Mouse (Mus musculus): ENCODE data around the gene Pkd1. TPM values are rescaled to one million over a fixed set of nuclear protein-coding genes. Genes with fewer than 3 reads are reported as not detected.

The Pkd1 gene
- polyA plus RNA-seq, 1 experiment = 34.6 TPM

DNA sequence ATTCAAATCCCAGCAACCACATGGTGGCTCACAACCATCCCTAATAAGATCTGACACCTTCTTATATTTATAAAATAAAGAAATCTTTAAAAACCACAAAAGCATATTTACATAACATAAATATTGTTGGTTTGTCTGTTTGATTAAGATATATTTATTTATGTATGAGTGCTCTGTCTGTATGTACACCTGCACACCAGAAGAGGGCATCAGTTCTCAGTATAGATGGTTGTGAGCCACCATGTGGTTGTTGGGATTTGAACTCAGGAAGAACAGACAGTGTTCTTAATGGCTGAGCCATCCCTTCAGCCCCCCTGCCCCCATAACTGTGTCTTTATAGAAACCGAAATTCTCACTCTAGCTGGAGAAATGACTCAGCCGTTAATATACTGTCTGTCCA, 4.4 kb upstream of the Pkd1 start:
- DNase-seq = no peak
- no peak for TF ChIP-seq POLR2A (IDR thresholded peaks at IDR 0.05; ENCODE audit: low read depth, low read length)
- TF ChIP-seq CTCF (conservative IDR thresholded peaks at IDR 0.05; ENCODE audit: insufficient read depth, insufficient read length, low read depth, low read length) = no peak
- 89% methylated on average over 2 of the region's 2 CpGs for WGBS
- no peaks in the 10 kb centered on the region for H3K27me3 ChIP-seq (replicated peaks; ENCODE audit: control insufficient read depth, insufficient read depth, low read length)
- H3K4me3 ChIP-seq (ENCODE audit: insufficient read depth, low read depth, low read length) = no peak overlapping the region
- no peaks in the 10 kb centered on the region for H3K36me3 ChIP-seq (ENCODE audit: control insufficient read depth, insufficient read depth, low read length)
- H3K4me1 ChIP-seq (ENCODE audit: control insufficient read depth, insufficient read depth, low read length) = no peaks in the 10 kb centered on the region
- H3K27ac ChIP-seq (ENCODE audit: insufficient read depth, low read depth, low read length) = no peak overlapping the region

- peaks cover 4% of the 10 kb centered on the region; the same call in 1 of the 2 replicates for H3K4me1 ChIP-seq (ENCODE audit: control insufficient read depth, insufficient read depth, low read length)
- no peak overlapping the region for H3K4me3 ChIP-seq (ENCODE audit: insufficient read depth, low read depth, low read length)
- H3K36me3 ChIP-seq (ENCODE audit: control insufficient read depth, insufficient read depth, low read length) = no peaks in the 10 kb centered on the region
- no peak overlapping the region for H3K27ac ChIP-seq (ENCODE audit: insufficient read depth, low read depth, low read length)
- WGBS = 61% methylated on average over 3 of the region's 3 CpGs
- DNase-seq = peak; percentile 37
- H3K27me3 ChIP-seq (replicated peaks; ENCODE audit: control insufficient read depth, insufficient read depth, low read length) = no peaks in the 10 kb centered on the region
- TF ChIP-seq POLR2A (IDR thresholded peaks at IDR 0.05; ENCODE audit: low read depth, low read length) = no peak
Measured at GRCm38 (mm10) chr17:24546234-24546633, 3.4 kb upstream of the Pkd1 start.

- Histone ChIP-seq H3K27me3 (replicated peaks; ENCODE audit: control insufficient read depth, insufficient read depth, low read length) (no peaks in the 10 kb centered on the region), H3K36me3 (ENCODE audit: control insufficient read depth, insufficient read depth, low read length) (no peaks in the 10 kb centered on the region), H3K4me1 (ENCODE audit: control insufficient read depth, insufficient read depth, low read length) (peaks cover 7% of the 10 kb centered on the region; the same call in 1 of the 2 replicates), H3K27ac (ENCODE audit: insufficient read depth, low read depth, low read length) (peak overlapping the region; percentile 84), H3K4me3 (ENCODE audit: insufficient read depth, low read depth, low read length) (peak overlapping the region; percentile 60; the same call in 1 of the 2 replicates)
- peak; percentile 68 for DNase-seq
- 13% methylated on average over 9 of the region's 9 CpGs for WGBS
- TF ChIP-seq POLR2A (IDR thresholded peaks at IDR 0.05; ENCODE audit: low read depth, low read length) (no peak), CTCF (conservative IDR thresholded peaks at IDR 0.05; ENCODE audit: insufficient read depth, insufficient read length, low read depth, low read length) (no peak)
Measured at GRCm38 (mm10) chr17:24548435-24548834, 1.2 kb upstream of the Pkd1 start.

DNA sequence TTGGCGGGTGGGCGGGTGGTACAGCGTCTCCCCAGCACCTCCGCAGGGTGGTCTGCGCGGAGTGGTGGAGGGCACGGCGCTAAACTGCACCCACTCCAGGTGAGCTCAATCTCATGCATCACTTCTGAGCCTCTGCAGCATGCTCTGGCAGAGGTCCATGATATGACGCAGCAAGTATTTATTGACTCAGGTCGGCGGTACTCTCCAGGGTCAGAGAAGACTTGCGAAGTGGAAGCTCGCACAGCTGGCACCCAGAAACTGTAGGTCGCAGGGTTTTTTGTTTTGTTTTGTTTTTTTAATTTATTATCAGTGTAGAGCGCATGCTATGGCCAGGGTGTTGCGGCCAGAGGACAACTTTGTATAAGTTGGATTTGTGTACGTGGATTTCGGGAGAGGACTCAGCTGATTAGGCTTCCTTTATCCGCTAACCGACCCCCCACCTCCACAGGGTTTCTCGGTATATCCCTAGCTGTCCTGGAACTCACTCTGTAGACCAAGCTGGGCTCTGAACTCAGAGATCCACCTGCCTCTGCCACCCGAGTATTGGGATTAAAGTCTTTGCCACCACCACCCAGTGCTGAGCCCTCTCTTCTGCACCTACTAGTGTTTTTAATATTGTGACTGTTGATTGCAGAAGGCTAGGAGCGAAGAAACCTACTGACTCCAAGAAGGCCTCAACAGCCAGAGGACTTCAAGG, 565 bp upstream of the Pkd1 start:
- Histone ChIP-seq H3K36me3 (ENCODE audit: control insufficient read depth, insufficient read depth, low read length) (no peaks in the 10 kb centered on the region), H3K27me3 (replicated peaks; ENCODE audit: control insufficient read depth, insufficient read depth, low read length) (no peaks in the 10 kb centered on the region), H3K27ac (ENCODE audit: insufficient read depth, low read depth, low read length) (peak overlapping the region; percentile 84), H3K4me1 (ENCODE audit: control insufficient read depth, insufficient read depth, low read length) (peaks cover 7% of the 10 kb centered on the region; the same call in 1 of the 2 replicates), H3K4me3 (ENCODE audit: insufficient read depth, low read depth, low read length) (peak overlapping the region; percentile 60)
- DNase-seq = peak; percentile 87
- no peak for TF ChIP-seq POLR2A (IDR thresholded peaks at IDR 0.05; ENCODE audit: low read depth, low read length)
- TF ChIP-seq CTCF (conservative IDR thresholded peaks at IDR 0.05; ENCODE audit: insufficient read depth, insufficient read length, low read depth, low read length) = no peak
- 3% methylated on average over 23 of the region's 23 CpGs for WGBS

DNA sequence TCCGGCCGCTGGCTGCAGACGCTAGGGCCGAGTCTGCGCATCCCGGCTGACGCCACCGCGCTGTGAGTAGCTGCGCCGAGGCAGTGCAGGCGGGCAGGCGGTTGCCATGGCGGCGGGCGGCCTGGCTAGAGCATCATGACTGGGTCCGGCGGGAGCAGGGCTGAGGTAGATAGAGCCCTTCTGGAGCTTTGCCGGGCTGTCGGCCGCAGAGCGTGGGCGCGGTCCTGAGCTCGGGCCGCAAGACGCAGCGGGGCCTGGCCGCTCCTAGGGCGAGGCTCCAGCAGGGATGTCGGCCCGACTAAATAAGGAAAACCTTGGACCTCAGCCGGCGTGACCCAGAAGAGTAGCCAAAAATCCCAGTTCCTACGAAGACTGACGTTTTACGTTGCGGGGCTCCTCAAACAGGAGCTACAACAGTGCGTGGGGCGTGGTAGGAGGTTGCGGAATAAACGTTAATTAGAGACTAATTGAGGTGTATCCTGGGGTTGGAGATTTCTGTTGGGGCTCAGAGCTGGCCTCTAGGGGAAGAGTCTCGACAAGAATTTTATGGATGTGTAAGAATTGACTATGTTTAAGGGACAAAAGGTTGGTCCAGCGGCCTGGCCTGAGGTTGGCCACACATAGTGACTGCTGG, 899 bp downstream of the Pkd1 start:
- TF ChIP-seq POLR2A (IDR thresholded peaks at IDR 0.05; ENCODE audit: low read depth, low read length) (no peak), CTCF (conservative IDR thresholded peaks at IDR 0.05; ENCODE audit: insufficient read depth, insufficient read length, low read depth, low read length) (no peak)
- DNase-seq = peak; percentile 77
- H3K27me3 ChIP-seq (replicated peaks; ENCODE audit: control insufficient read depth, insufficient read depth, low read length) = no peaks in the 10 kb centered on the region
- peak overlapping the region; percentile 77 for H3K4me3 ChIP-seq (ENCODE audit: insufficient read depth, low read depth, low read length)
- 2% methylated on average over 44 of the region's 44 CpGs for WGBS
- H3K27ac ChIP-seq (ENCODE audit: insufficient read depth, low read depth, low read length) = peak overlapping the region; percentile 63
- peaks cover 7% of the 10 kb centered on the region; the same call in 1 of the 2 replicates for H3K4me1 ChIP-seq (ENCODE audit: control insufficient read depth, insufficient read depth, low read length)
- no peaks in the 10 kb centered on the region for H3K36me3 ChIP-seq (ENCODE audit: control insufficient read depth, insufficient read depth, low read length)

DNA sequence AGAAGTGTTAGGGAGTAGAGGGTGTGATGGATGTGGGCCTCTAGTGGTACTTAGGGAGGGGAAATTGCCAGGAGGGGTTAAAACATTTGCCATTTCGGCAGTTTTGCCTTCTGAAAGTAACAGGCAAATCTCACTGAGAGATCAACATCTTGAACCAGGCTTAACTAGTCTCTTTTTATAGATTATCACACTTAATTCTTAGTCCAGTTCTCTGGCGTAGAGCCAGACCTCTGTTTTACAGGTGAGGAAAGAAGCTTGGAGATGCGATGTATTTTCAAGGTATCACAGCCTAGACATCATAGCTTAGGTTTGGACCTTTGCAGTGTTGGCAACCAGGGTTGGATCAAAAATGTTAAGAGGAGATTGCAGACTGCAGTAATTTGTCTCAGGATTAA, 1.4 kb downstream of the Pkd1 start:
- H3K27ac ChIP-seq (ENCODE audit: insufficient read depth, low read depth, low read length) = peak overlapping the region; percentile 0; the same call in 1 of the 2 replicates
- 60% methylated on average over 3 of the region's 3 CpGs for WGBS
- DNase-seq = no peak

GRCm38 (mm10) chr17:24557091-24557490, 7.5 kb downstream of the Pkd1 start:
- Histone ChIP-seq H3K27me3 (replicated peaks; ENCODE audit: control insufficient read depth, insufficient read depth, low read length) (no peaks in the 10 kb centered on the region), H3K36me3 (ENCODE audit: control insufficient read depth, insufficient read depth, low read length) (no peaks in the 10 kb centered on the region), H3K4me3 (ENCODE audit: insufficient read depth, low read depth, low read length) (no peak overlapping the region), H3K27ac (ENCODE audit: insufficient read depth, low read depth, low read length) (no peak overlapping the region), H3K4me1 (ENCODE audit: control insufficient read depth, insufficient read depth, low read length) (peaks cover 10% of the 10 kb centered on the region)
- TF ChIP-seq CTCF (conservative IDR thresholded peaks at IDR 0.05; ENCODE audit: insufficient read depth, insufficient read length, low read depth, low read length) = no peak
- no peak for TF ChIP-seq POLR2A (IDR thresholded peaks at IDR 0.05; ENCODE audit: low read depth, low read length)
- DNase-seq = no peak
- WGBS = 74% methylated on average over 7 of the region's 7 CpGs

More for the DNA sequence above, 1.4 kb downstream of the Pkd1 start:
- Histone ChIP-seq H3K36me3 (ENCODE audit: control insufficient read depth, insufficient read depth, low read length) (no peaks in the 10 kb centered on the region), H3K27me3 (replicated peaks; ENCODE audit: control insufficient read depth, insufficient read depth, low read length) (no peaks in the 10 kb centered on the region), H3K4me3 (ENCODE audit: insufficient read depth, low read depth, low read length) (peak overlapping the region; percentile 77), H3K4me1 (ENCODE audit: control insufficient read depth, insufficient read depth, low read length) (peaks cover 7% of the 10 kb centered on the region; the same call in 1 of the 2 replicates)
- TF ChIP-seq POLR2A (IDR thresholded peaks at IDR 0.05; ENCODE audit: low read depth, low read length) (no peak), CTCF (conservative IDR thresholded peaks at IDR 0.05; ENCODE audit: insufficient read depth, insufficient read length, low read depth, low read length) (no peak)

Data from kidney, adult 2 months (tissue).